Mouse (Mus musculus) liver, embryonic 15.5 days (tissue): ENCODE measurements around the gene Dennd4a. TPM values are rescaled to one million over a fixed set of nuclear protein-coding genes. Genes with fewer than 3 reads are reported as not detected.
A peak's percentile ranks its signal among the peaks of the same experiment; 100 is the strongest.

Experiments
- ATAC-seq: fragments of 200-750 bp; cut with Nextera tagmentation; 2 replicates; pipeline ENCODE4 v1.8.0; 2017; ENCODE audit warnings: moderate number of reproducible peaks, mild to moderate bottlenecking, moderate library complexity; ENCODE audit not compliant: insufficient read depth
- H3K27ac ChIP-seq: fragments of 300-500 bp; sonication (generic); replicated peaks from 2 replicates; pipeline ENCODE4 v1.5.1; 2015; ENCODE audit warnings: mild to moderate bottlenecking, inconsistent platforms
- H3K27me3 ChIP-seq: fragments of 300-500 bp; sonication (generic); 2 replicates; pipeline ENCODE4 v1.6.1; 2015; ENCODE audit warnings: mild to moderate bottlenecking, inconsistent platforms
- H3K36me3 ChIP-seq: fragments of 300-500 bp; sonication (generic); replicated peaks from 2 replicates; pipeline ENCODE4 v1.6.1; 2015; ENCODE audit warnings: moderate library complexity, mild to moderate bottlenecking, inconsistent platforms
- H3K4me1 ChIP-seq: fragments of 300-500 bp; sonication (generic); replicated peaks from 2 replicates; pipeline ENCODE4 v1.6.1; 2015; ENCODE audit warnings: inconsistent platforms
- H3K4me2 ChIP-seq: fragments of 300-500 bp; sonication (generic); 2 replicates; pipeline ENCODE4 v1.6.1; 2015; ENCODE audit warnings: moderate library complexity, mild to moderate bottlenecking, inconsistent platforms
- H3K4me3 ChIP-seq: fragments of 300-500 bp; sonication (generic); replicated peaks from 2 replicates; pipeline ENCODE4 v1.5.1; 2015; ENCODE audit warnings: mild to moderate bottlenecking, inconsistent platforms
- H3K9ac ChIP-seq: fragments of 300-500 bp; sonication (generic); 2 replicates; pipeline ENCODE4 v1.6.1; 2015; ENCODE audit warnings: moderate library complexity, mild to moderate bottlenecking, inconsistent platforms
- H3K9me3 ChIP-seq: fragments of 300-500 bp; sonication (generic); replicated peaks from 2 replicates; pipeline ENCODE4 v1.6.1; 2016; ENCODE audit warnings: inconsistent platforms
- WGBS: fragments of 180-500 bp; shearing (Covaris S2); methylation state at CpG from one replicate; pipeline ENCODE4 v1.1.7; 2015; ENCODE audit warnings: mixed read lengths; ENCODE audit not compliant: insufficient replicate concordance; 5-methylcytosine and 5-hydroxymethylcytosine counted together
- polyA plus RNA-seq: library from polyadenylated mRNA; unstranded; fragments of >200 nt; fragmentation: Nextera tagmentation; extraction: Ambion mirVana; gene quantifications from 2 replicates; pipeline ENCODE4 v1.2.1, GENCODE M21; 2015

Dennd4a gene
- polyA plus RNA-seq, 1 experiment from 2014 or later, result 34.2 TPM

- ATAC-seq, result no peak
- Histone ChIP-seq H3K36me3 (no peaks in the 10 kb centered on the region), H3K9me3 (no peaks in the 10 kb centered on the region), H3K27ac (no peak overlapping the region), H3K4me3 (no peak overlapping the region), H3K9ac (no peak overlapping the region), H3K4me2 (no peak overlapping the region), H3K27me3 (peaks cover 25% of the 10 kb centered on the region), H3K4me1 (peaks cover 30% of the 10 kb centered on the region)
- 73% methylated on average over 11 of the region's 11 CpGs for WGBS
Measured at GRCm38 (mm10) chr9:64940731-64941346, 129.7 kb downstream of the Dennd4a start.

DNA sequence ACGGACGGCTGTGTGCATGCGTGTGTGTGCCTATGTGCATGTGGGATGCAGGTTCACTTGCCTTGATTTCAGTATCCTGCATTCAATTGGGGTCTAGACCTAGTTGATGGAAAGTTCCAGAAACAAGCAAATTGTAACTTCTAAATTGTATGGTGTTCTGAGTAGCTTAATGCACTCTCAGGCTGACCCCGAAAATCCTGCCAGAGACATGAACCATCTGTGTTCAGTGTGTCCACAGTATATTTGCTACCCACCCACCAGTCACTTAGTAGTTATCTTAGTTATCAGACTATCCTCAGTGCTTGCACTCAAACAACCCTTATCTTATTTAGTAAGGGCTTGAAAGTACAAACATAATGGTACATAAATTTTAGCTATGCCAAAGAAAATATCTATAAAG, 130.5 kb downstream of the Dennd4a start:
- Histone ChIP-seq H3K36me3 (no peaks in the 10 kb centered on the region), H3K9me3 (no peaks in the 10 kb centered on the region), H3K4me2 (no peak overlapping the region), H3K27ac (no peak overlapping the region), H3K4me1 (peaks cover 22% of the 10 kb centered on the region), H3K9ac (no peak overlapping the region), H3K4me3 (no peak overlapping the region), H3K27me3 (peaks cover 31% of the 10 kb centered on the region)
- 74% methylated on average over 4 of the region's 4 CpGs for WGBS
- ATAC-seq, result no peak

DNA sequence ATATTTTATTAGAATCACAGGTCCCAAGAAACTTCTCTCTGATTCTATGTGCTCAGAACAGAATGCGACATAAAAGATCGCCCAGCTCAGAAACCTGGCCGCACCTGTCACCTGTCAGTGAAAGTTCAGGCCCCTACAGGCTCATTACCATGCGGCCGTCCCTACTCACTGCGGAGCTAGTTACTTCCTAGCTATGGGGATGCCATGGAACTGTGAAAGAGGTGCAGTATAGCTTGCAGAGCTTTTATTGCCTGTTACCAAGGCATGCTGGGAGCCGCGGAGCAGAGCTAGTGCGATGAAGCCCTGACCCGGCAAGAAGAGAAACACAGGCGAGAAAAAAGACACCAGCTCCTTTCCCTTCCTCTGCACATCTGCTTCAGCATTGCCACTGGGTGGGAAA, 132.9 kb downstream of the Dennd4a start:
- no peak for ATAC-seq

GRCm38 (mm10) chr9:64947483-64948095, 136.4 kb downstream of the Dennd4a start:
- Histone ChIP-seq H3K9me3 (no peaks in the 10 kb centered on the region), H3K27me3 (peaks cover 77% of the 10 kb centered on the region), H3K27ac (no peak overlapping the region), H3K4me2 (no peak overlapping the region), H3K4me1 (peaks cover 13% of the 10 kb centered on the region), H3K4me3 (no peak overlapping the region), H3K9ac (no peak overlapping the region), H3K36me3 (no peaks in the 10 kb centered on the region)
- no peak for ATAC-seq
- WGBS, result 61% methylated on average over 9 of the region's 9 CpGs

More for the DNA sequence above, 132.9 kb downstream of the Dennd4a start:
- Histone ChIP-seq H3K36me3 (no peaks in the 10 kb centered on the region), H3K27ac (no peak overlapping the region), H3K4me2 (no peak overlapping the region), H3K4me3 (no peak overlapping the region), H3K4me1 (peaks cover 10% of the 10 kb centered on the region), H3K27me3 (peaks cover 52% of the 10 kb centered on the region), H3K9ac (no peak overlapping the region), H3K9me3 (no peaks in the 10 kb centered on the region)
- 36% methylated on average over 11 of the region's 11 CpGs for WGBS

DNA sequence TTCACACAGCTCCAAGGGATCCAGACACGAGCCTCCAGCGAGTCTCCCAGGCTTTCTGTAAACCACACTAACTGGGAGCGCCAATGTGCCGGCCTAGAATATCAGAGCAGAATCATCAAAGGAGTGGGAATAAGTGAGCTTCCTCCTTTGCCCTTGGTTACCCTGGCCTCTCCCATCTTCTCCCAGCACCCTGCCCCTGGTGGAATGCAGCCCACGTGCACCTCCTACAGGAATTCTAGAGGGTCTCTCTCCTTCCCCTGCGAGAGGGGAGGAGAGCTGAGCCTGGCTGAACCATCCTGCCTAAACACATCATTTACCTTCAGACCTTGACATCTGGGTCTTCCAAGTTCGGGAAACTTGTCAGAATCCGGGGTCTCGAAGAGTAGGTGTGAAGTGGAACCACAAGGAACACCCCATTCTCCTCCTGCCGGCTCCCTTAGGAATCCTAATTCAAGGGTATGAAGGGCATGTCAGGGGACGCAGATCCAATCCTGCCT, 140.1 kb downstream of the Dennd4a start, which contains the start of gene Slc24a1:
Gene Slc24a1 (minus strand): TSS at position 447 of the 497 bp plus-strand sequence.
- WGBS, result 48% methylated on average over 11 of the region's 11 CpGs
- H3K9ac ChIP-seq, result no peak within 1 kb of the TSS
- H3K27me3 ChIP-seq, result peaks cover 55% of the 10 kb centered on the region
- H3K4me2 ChIP-seq, result no peak within 1 kb of the TSS
- ATAC-seq, result no peak
- no peak within 1 kb of the TSS for H3K4me3 ChIP-seq
- H3K4me1 ChIP-seq, result peaks cover 35% of the 10 kb centered on the region
- no peak within 1 kb of the TSS for H3K27ac ChIP-seq
- no peaks in the 10 kb centered on the region for H3K9me3 ChIP-seq
- no peaks in the 10 kb centered on the region for H3K36me3 ChIP-seq

DNA sequence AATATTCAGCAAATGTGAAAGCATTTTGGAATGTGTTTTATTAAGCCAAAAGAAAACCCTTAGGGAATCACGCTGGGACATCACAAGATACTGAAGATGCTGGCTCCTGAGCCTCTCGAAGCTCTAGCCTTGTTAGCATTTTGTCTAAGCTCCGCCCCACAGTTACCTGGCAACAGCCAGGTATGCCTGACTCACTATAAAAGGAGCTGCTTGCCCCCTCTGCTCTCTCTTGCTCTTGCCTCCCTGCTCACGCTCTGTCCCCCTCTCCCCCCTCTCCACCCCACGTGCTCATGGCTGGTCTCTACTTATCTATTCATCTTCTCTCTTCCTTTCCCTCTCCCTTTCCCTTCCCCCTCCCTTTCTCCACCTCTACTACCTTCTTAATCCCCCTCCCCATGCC, 140.9 kb downstream of the Dennd4a start:
- Histone ChIP-seq H3K4me1 (peaks cover 38% of the 10 kb centered on the region), H3K9ac (no peak overlapping the region), H3K27ac (no peak overlapping the region), H3K4me2 (no peak overlapping the region), H3K9me3 (no peaks in the 10 kb centered on the region), H3K4me3 (no peak overlapping the region), H3K36me3 (no peaks in the 10 kb centered on the region), H3K27me3 (peaks cover 49% of the 10 kb centered on the region)
- ATAC-seq, result no peak
- 25% methylated on average over 5 of the region's 5 CpGs for WGBS

- Histone ChIP-seq H3K27me3 (peaks cover 38% of the 10 kb centered on the region), H3K4me2 (peak overlapping the region; percentile 25; the same call in 1 of the 2 replicates), H3K27ac (peak overlapping the region; percentile 38), H3K9ac (no peak overlapping the region), H3K9me3 (no peaks in the 10 kb centered on the region), H3K4me1 (peaks cover 36% of the 10 kb centered on the region), H3K4me3 (no peak overlapping the region), H3K36me3 (no peaks in the 10 kb centered on the region)
- WGBS, result 19% methylated on average over 7 of the region's 7 CpGs
- peak; percentile 77 for ATAC-seq
Measured at GRCm38 (mm10) chr9:64953190-64953589, 142.1 kb downstream of the Dennd4a start.

DNA sequence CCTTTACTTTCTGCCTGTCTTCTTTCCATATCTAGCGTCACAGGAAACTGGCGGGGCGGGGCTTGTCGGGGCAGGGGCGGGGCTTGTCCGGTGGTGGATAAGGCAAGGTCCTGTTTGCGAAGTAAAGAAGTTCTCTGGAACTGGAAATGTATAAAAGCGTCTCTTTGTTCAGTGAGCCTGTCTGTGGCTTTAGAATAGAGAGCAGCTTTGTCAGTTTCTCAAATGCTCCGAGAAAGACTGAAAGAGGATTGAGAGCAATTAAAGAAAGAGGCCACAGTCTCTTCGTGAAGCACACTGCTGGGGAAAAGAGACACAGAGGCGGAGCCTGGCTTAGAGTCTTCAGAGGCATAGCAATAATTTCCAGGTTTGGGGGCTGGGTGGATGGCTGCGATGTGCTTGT, 145.2 kb downstream of the Dennd4a start:
- peak overlapping the region; percentile 63 for H3K4me2 ChIP-seq
- H3K4me3 ChIP-seq, result peak overlapping the region; percentile 42
- H3K36me3 ChIP-seq, result no peaks in the 10 kb centered on the region
- peak overlapping the region; percentile 45; the same call in 1 of the 2 replicates for H3K27ac ChIP-seq
- H3K9me3 ChIP-seq, result no peaks in the 10 kb centered on the region
- peaks cover 48% of the 10 kb centered on the region for H3K4me1 ChIP-seq
- WGBS, result 5% methylated on average over 12 of the region's 12 CpGs
- 0 out of 2 replicates have a peak overlapping the region, but pooled peaks have one; percentile 23 for H3K9ac ChIP-seq
- no peak for ATAC-seq
- H3K27me3 ChIP-seq, result peaks cover 7% of the 10 kb centered on the region

DNA sequence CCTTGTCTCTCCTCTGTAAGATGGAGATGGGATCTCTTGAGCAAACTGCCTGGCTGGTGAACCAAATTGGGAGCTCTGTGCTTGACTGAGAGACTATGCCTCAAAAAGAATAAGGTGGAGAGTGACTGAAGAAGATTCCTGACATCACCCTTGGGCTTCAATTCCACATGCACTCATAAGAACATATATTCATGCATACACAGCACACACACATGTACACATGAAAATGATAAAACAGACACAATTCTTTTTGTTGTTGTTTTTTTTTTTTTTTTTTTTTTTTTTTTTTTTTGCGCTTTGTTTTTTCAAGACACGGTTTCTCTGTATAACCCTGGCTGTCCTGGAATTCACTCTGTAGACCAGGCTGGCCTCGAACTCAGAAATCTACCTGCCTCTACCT, 146.1 kb downstream of the Dennd4a start:
- Histone ChIP-seq H3K4me1 (peaks cover 49% of the 10 kb centered on the region), H3K36me3 (peaks cover under 1% of the 10 kb centered on the region), H3K9ac (no peak overlapping the region), H3K4me3 (no peak overlapping the region), H3K4me2 (no peak overlapping the region), H3K27ac (no peak overlapping the region), H3K9me3 (no peaks in the 10 kb centered on the region), H3K27me3 (no peaks in the 10 kb centered on the region)
- no peak for ATAC-seq
- 79% methylated on average over 3 of the region's 3 CpGs for WGBS

- Histone ChIP-seq H3K36me3 (peaks cover 25% of the 10 kb centered on the region), H3K9ac (peak within 1 kb of the TSS; percentile 91), H3K4me2 (peak within 1 kb of the TSS; percentile 80), H3K27me3 (no peaks in the 10 kb centered on the region), H3K4me1 (peaks cover 31% of the 10 kb centered on the region), H3K9me3 (no peaks in the 10 kb centered on the region), H3K27ac (peak within 1 kb of the TSS; percentile 90), H3K4me3 (peak within 1 kb of the TSS; percentile 83)
- peak; percentile 96 for ATAC-seq
- 9% methylated on average over 29 of the region's 29 CpGs for WGBS
Measured at GRCm38 (mm10) chr9:64960117-64960977, 149.2 kb downstream of the Dennd4a start, which contains the start of gene Ints14. TSS of gene Ints14 (plus strand) at chr9:64960905.

- Histone ChIP-seq H3K9me3 (no peaks in the 10 kb centered on the region), H3K36me3 (peaks cover 31% of the 10 kb centered on the region), H3K27ac (peak overlapping the region; percentile 90), H3K4me3 (peak overlapping the region; percentile 83), H3K27me3 (no peaks in the 10 kb centered on the region), H3K9ac (peak overlapping the region; percentile 91), H3K4me2 (peak overlapping the region; percentile 80), H3K4me1 (peaks cover 27% of the 10 kb centered on the region)
- ATAC-seq, result peak; percentile 83
- 0% methylated on average over 17 of the region's 17 CpGs for WGBS
Measured at GRCm38 (mm10) chr9:64960978-64961320, 149.8 kb downstream of the Dennd4a start.
